Mouse (Mus musculus) kidney, adult 10 weeks (tissue): ENCODE measurements around the gene Rasgrp2. TPM values are rescaled to one million over a fixed set of nuclear protein-coding genes. Genes with fewer than 3 reads are reported as not detected.

Experiments
- polyA plus RNA-seq: library from polyadenylated mRNA; stranded (reverse); fragments of 350-450 nt; fragmentation: Illumina TruSeq; extraction: RNeasy Lipid Tissue Mini Kit (QIAGEN cat#74804); gene quantifications from one replicate; pipeline ENCODE4 v1.2.3, GENCODE M21; 2014; ENCODE audit warnings: low read depth, low replicate concordance

Gene Rasgrp2
- polyA plus RNA-seq = 3.5 TPM

DNA sequence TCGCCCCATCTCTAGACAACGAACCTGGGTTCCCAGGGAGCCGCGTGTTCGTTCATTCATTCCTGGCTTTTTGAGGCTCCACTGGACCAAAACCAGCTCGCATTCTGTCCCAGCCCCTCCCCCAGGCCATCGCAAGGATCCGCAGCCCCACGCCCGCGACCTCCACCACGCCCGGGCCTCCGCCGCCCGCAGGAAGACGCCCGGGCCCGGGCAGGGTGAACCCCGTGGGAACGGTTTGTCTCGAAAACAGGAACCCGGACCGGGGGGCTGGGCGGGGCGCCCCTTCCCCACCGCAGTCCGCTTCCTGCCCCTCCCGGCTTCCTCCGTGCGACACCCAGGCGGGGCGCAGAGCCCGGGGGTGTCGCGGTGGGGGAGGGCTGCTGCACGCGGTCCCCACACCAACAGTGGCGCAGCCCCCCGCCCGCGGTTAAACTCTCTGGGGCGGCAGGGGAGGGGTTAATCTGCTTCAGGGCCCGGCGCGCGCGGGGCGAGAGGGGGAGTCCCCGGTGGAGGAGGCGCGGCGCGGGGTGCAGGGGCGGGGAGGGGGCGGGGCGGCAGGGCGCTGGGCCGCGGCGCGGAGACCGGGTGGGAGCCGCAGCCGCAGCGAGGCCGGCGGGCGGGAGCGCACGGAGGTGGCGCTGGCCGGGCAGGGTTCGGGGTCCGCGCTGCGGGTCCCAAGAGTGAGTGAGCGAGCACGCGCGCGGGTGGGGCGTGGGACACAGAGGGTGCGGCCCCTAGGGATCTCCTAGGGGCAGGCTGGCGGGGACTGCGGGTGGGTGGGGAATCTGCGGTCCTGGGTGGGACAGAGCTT, at the start of gene Rasgrp2:
Gene Rasgrp2 (plus strand): TSS at position 56 of the 811 bp plus-strand sequence.

DNA sequence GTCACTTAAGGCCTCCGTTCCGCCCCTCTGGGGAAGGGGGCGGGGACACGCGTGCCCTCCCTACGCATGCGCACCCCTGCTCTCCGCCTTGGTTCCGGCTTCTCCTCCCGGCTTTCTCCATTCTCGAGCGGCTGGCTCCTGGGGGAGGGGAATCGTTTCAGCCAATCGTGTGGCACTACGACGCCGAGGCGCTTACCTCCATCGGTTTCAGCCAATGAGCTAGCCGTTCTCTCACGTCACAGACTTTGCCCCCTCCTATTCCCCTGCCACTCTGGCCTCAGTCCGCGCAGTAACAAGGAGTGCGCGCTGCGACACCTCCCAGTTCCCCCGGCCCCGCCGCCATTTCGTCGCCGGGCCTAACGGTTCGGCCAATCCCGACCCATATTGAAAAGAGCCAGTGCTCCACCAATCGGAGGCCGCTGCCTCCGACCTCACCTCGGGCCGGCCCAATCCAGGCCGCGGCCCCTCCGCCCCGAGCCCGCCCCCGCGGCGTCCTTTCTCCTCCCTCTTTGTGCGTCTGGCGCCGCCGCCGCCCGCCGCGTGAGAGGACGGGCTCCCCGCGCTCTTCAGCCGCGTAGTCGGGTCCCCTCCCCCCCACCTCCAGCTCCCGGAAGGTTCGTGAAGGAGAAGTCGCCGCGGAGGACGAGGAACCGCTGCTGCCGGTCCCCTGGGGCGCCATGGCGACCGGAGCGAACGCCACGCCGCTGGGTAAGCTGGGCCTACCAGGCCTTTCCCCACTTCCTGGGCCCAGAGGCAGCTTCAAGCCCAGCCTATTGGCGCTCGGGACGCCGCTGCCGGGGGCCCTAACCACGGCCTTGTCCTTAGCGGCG, 35.5 kb upstream of the Rasgrp2 start, which contains the start of gene Sf1:
Gene Sf1 (plus strand): TSS at position 280 of the 830 bp plus-strand sequence.

DNA sequence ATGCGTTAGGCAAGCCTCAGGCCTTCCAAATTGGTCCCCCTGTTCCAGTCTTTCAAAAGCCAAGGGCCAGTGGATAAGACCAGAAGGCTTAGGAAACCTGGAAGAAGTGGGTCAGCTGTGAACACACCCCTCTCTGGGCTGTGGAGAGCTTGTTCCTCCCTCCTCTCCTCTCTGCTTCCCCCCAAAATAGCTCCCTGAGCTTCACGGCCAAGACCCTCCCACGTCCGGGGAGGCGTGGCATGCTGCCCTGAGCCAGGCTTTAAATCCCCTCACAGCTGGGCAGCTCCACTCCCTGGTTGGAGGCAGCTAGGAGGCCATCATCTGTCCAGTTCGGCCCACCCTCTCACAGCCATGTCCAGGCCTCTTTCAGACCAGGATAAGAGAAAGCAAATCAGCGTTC, 15.0 kb upstream of the Rasgrp2 start, which contains the start of gene Pygm:
Gene Pygm (plus strand): TSS at position 272 of the 400 bp plus-strand sequence.

DNA sequence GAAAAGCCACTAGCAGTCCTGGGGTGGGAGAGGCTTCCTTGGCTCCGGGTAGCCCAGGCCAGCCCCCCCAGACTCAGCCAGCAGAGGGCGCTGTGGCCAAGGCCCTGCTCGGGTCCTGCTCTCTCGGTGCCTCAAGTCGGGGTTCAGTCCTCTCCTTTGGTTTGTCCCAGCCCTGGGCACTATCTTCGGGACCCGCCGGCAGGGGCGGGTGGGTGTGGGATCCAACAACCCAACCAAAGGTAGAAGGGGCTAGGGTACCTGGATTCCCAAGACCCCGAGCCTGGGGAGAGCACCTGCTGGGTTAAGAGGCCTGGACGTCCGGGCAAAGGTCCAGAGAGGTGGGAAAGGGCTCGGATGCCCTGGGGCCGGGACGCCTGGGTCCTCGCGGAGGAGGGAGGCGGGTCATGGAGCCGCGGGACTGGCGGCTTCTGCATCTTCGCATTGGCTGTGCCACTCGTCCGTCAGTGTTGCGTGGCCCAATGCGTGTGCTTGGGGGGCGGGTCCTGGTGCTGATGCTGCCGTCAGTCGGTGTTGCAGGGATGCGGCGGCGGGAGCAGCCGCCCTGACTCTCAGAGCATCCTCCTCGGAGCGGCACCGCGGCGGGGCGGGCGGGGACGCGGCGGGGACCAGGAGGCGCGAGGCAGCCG, 19.2 kb downstream of the Rasgrp2 start, which contains the start of gene Nrxn2:
Gene Nrxn2 (plus strand): TSS at position 499 of the 647 bp plus-strand sequence.

Other genes with a start within 250 kb of the Rasgrp2 start
- not detected for gene Majin, start 215.0 kb upstream of the Rasgrp2 start, polyA plus RNA-seq
- not detected for gene Gpha2, start 173.0 kb upstream of the Rasgrp2 start, polyA plus RNA-seq
- gene Ppp2r5b, start 163.5 kb upstream of the Rasgrp2 start, polyA plus RNA-seq = 0.57 TPM
- not detected for gene Atg2a, start 157.7 kb upstream of the Rasgrp2 start, polyA plus RNA-seq
- gene Ehd1, start 122.6 kb upstream of the Rasgrp2 start, polyA plus RNA-seq = 15.1 TPM
- 3.2 TPM for gene Cdc42bpg, start 92.9 kb upstream of the Rasgrp2 start, polyA plus RNA-seq
- gene Men1, start 64.4 kb upstream of the Rasgrp2 start, polyA plus RNA-seq = 4.2 TPM
- gene Map4k2, start 58.2 kb upstream of the Rasgrp2 start, polyA plus RNA-seq = 5.5 TPM
- 77.9 TPM for gene Sf1, start 35.6 kb upstream of the Rasgrp2 start, polyA plus RNA-seq
- gene Pygm, start 14.9 kb upstream of the Rasgrp2 start, polyA plus RNA-seq = 4.2 TPM
- gene Nrxn2, start 19.4 kb downstream of the Rasgrp2 start, polyA plus RNA-seq = not detected
- 48.4 TPM for gene Slc22a12, start 143.7 kb downstream of the Rasgrp2 start, polyA plus RNA-seq